Mouse (Mus musculus) brain, embryonic 14.5 days (tissue): Measurements from ENCODE around the gene St6galnac1.

ENCODE experiments used
- CTCF ChIP-seq: fragments of 200-500 bp; IDR thresholded peaks from 2 replicates; pipeline ENCODE4 v1.5.1; 2012; ENCODE audit warnings: inconsistent platforms, mild to moderate bottlenecking, moderate library complexity, borderline replicate concordance; ENCODE audit not compliant: insufficient read depth, insufficient read length; ENCODE audit errors: extremely low read depth
- POLR2A ChIP-seq: fragments of 200-500 bp; IDR thresholded peaks from 2 replicates; pipeline ENCODE4 v1.6.1; 2012; ENCODE audit warnings: mild to moderate bottlenecking, inconsistent platforms, borderline replicate concordance; ENCODE audit not compliant: poor library complexity, insufficient read depth, insufficient read length, severe bottlenecking; ENCODE audit errors: extremely low read depth

DNA sequence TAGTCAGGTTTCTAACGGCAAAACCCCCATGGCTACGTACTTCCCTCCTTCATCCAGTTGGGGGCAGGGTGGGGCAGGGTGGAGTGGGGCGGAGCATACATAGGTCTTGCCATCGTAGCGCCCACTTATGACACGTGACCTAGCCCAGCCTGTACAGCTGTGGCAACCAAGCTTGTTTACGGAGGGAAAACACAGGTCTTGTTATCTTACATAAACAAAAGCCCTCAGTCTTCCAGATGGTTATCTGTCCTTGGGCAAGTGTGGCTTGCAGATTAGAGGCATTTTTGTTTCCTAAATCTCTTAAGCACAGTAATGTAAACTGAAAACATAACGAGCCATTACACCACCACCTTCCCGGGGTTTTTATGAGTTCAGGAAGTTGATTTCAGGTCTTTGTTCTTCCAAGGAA, 7.4 kb upstream of the St6galnac1 start:
- TF ChIP-seq CTCF (no peak), POLR2A (no peak)
